Mouse (Mus musculus) midbrain, postnatal 0 days (tissue): ENCODE results near the gene Htr6. TPM values are rescaled to one million over a fixed set of nuclear protein-coding genes. Genes with fewer than 3 reads are reported as not detected.

Experiments used
- ATAC-seq: fragments of 200-750 bp; cut with Nextera tagmentation; 2 replicates; pipeline ENCODE4 v1.8.0; 2017; ENCODE audit warnings: moderate number of reproducible peaks, mild to moderate bottlenecking, moderate TSS enrichment, moderate library complexity; ENCODE audit not compliant: low FRiP score
- DNase-seq: peaks from one replicate; pipeline ENCODE4 v3.0.0-alpha.2; 2015; ENCODE audit warnings: low spot score
- H3K27ac ChIP-seq: fragments of 300-500 bp; sonication (generic); 2 replicates; pipeline ENCODE4 v1.5.1; 2014; ENCODE audit warnings: low read depth, mild to moderate bottlenecking, low read length, mixed read lengths
- H3K27me3 ChIP-seq: fragments of 300-500 bp; sonication (generic); 2 replicates; pipeline ENCODE4 v1.6.1; 2014; ENCODE audit warnings: low read length, control low read depth, mixed read lengths; ENCODE audit not compliant: insufficient read depth
- H3K36me3 ChIP-seq: fragments of 300-500 bp; sonication (generic); 2 replicates; pipeline ENCODE4 v1.6.1; 2014; ENCODE audit warnings: low read length, control low read depth, mixed read lengths; ENCODE audit not compliant: insufficient read depth
- H3K4me1 ChIP-seq: fragments of 300-500 bp; sonication (generic); 2 replicates; pipeline ENCODE4 v1.6.1; 2014; ENCODE audit warnings: mild to moderate bottlenecking, control low read depth, antibody characterized with exemption, low read length, mixed read lengths; ENCODE audit not compliant: insufficient read depth
- H3K4me2 ChIP-seq: fragments of 300-500 bp; sonication (generic); 2 replicates; pipeline ENCODE4 v1.6.1; 2014; ENCODE audit warnings: low read depth, mild to moderate bottlenecking, low read length, mixed read lengths; ENCODE audit not compliant: poor library complexity, severe bottlenecking
- H3K4me3 ChIP-seq: fragments of 300-500 bp; sonication (generic); 2 replicates; pipeline ENCODE4 v1.5.1; 2014; ENCODE audit warnings: low read depth, mild to moderate bottlenecking, low read length, moderate library complexity
- H3K9ac ChIP-seq: fragments of 300-500 bp; sonication (generic); replicated peaks from 2 replicates; pipeline ENCODE4 v1.6.1; 2014; ENCODE audit warnings: mild to moderate bottlenecking, low read length, moderate library complexity, mixed read lengths; ENCODE audit not compliant: poor library complexity, severe bottlenecking
- H3K9me3 ChIP-seq: fragments of 300-500 bp; sonication (generic); 2 replicates; pipeline ENCODE4 v1.6.1; 2016; ENCODE audit warnings: low read length, control low read depth
- CTCF ChIP-seq: IDR thresholded peaks from 2 replicates; pipeline ENCODE4 v1.5.1; 2016; ENCODE audit warnings: antibody characterized with exemption, mild to moderate bottlenecking
- WGBS: fragments of 180-500 bp; shearing (Covaris S2); extraction: QIAGEN DNeasy Blood & Tissue Kit; methylation state at CpG from one replicate; pipeline ENCODE4 v1.1.7; 2014; 5-methylcytosine and 5-hydroxymethylcytosine counted together
- polyA plus RNA-seq: library from polyadenylated mRNA; unstranded; fragments of >200 nt; fragmentation: Nextera tagmentation; extraction: Ambion mirVana; gene quantifications from 2 replicates; pipeline ENCODE4 v1.2.1, GENCODE M21; 2015
- total RNA-seq: library from RNA; depleted of rRNA; stranded (reverse); fragments of >200 nt; gene quantifications from 2 replicates; pipeline ENCODE4 v1.2.3, GENCODE M21; 2014

Htr6 gene
- total and polyA plus RNA-seq, 2 experiments from 2014 or later, result 1.0 to 5.9 TPM

DNA sequence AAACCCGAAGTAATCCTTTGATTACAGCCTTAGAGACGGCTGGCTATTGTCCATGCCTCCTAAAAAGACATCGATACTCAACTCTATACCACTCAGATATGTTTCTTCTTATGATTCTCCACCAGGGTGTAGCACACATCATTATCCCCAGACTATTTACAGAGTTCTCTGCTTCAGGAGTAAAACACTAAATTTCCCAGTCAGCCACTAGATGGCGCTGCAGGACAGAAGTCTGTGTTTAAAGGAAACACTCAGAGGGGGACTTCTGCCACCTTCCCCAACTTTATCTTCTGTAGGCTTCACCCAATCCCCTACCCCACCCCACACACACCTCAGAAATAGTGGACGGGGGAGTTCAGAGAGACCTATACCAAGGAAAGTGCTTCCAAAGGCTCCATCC lies 10.7 kb upstream of the Htr6 start:
- ATAC-seq, result peak; percentile 38; the same call in 1 of the 2 replicates
- peaks cover 17% of the 10 kb centered on the region for H3K4me1 ChIP-seq
- no peaks in the 10 kb centered on the region for H3K36me3 ChIP-seq
- peak; percentile 92 for TF ChIP-seq CTCF
- H3K27ac ChIP-seq, result no peak overlapping the region
- H3K9me3 ChIP-seq, result no peaks in the 10 kb centered on the region
- no peak overlapping the region for H3K4me3 ChIP-seq
- H3K27me3 ChIP-seq, result peaks cover 18% of the 10 kb centered on the region
- peak; percentile 96 for DNase-seq
- 14% methylated on average over 5 of the region's 5 CpGs for WGBS
- no peak overlapping the region for H3K4me2 ChIP-seq
- no peak overlapping the region for H3K9ac ChIP-seq

DNA sequence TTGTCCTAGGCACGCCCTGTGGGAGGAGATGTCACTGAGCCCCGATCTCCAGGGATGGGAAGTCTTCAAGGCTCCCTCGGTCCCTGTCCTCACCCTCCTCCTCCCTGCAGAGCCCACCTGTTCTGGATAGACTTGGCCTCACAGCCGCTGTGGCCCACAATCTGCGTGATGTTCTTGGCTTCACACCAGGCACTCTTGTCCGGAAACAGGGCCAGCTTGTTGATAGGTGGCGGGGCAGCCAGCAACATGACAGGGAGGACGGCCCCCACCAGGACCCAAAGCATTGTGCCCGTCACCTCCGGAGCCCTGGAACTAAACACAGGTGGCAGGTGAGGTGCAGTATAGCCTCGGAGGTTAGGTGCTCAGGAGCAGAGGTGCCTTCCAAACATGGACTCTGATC lies 10.0 kb upstream of the Htr6 start:
- Histone ChIP-seq H3K9ac (no peak overlapping the region), H3K4me3 (no peak overlapping the region), H3K27ac (no peak overlapping the region), H3K36me3 (no peaks in the 10 kb centered on the region), H3K27me3 (peaks cover 12% of the 10 kb centered on the region; the same call in 1 of the 2 replicates), H3K4me2 (no peak overlapping the region), H3K4me1 (peaks cover 17% of the 10 kb centered on the region), H3K9me3 (no peaks in the 10 kb centered on the region)
- TF ChIP-seq CTCF, result no peak
- DNase-seq (no peak), ATAC-seq (no peak)
- WGBS, result 73% methylated on average over 11 of the region's 11 CpGs

- H3K27me3 ChIP-seq, result peaks cover 12% of the 10 kb centered on the region; the same call in 1 of the 2 replicates
- 0 out of 2 replicates have a peak overlapping the region, but pooled peaks have one; percentile 38 for H3K27ac ChIP-seq
- ATAC-seq (peak; percentile 55), DNase-seq (peak; percentile 88)
- TF ChIP-seq CTCF, result no peak
- peak overlapping the region; percentile 43 for H3K4me2 ChIP-seq
- peaks cover 17% of the 10 kb centered on the region for H3K4me1 ChIP-seq
- H3K9me3 ChIP-seq, result no peaks in the 10 kb centered on the region
- peak overlapping the region; percentile 13; the same call in 1 of the 2 replicates for H3K4me3 ChIP-seq
- WGBS, result 11% methylated on average over 12 of the region's 12 CpGs
- H3K9ac ChIP-seq, result peak overlapping the region; percentile 19
- no peaks in the 10 kb centered on the region for H3K36me3 ChIP-seq
These were observed 7.6 kb upstream of the Htr6 start for GRCm38 (mm10) chr4:139082790-139083564.

DNA sequence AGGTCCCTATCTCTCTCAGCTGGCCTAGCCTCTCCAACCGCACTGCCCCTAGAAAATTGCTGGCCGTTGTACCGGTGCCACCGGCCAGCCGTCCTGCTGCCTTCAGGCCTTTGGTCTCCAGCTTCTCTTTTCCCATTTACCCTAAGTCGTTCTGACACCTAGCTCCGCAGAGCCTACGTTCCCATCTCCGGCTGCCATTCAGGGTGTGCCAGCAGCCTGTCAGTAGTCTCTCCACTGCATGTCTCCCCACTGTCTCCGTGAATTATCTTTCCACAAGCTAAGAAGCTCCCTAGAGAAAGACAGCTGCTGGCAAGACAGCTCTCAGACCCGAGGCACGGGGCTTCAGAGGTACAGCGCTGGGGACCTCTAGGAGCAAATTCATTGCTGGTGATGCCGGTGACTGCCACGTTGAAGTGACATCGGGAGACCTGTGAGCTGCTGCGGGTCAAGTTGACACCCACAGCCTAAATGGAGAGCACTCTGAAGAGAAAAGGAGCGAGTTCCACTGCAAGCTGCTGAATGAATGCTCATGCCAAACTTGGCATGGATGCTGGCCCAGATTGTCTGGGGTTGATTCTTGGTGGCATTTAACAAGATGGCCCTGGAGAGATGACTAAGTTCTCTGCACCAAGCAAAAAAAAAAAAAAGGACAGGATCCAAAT lies 6.0 kb upstream of the Htr6 start:
- TF ChIP-seq CTCF, result no peak
- no peak overlapping the region for H3K9ac ChIP-seq
- H3K27ac ChIP-seq, result 0 out of 2 replicates have a peak overlapping the region, but pooled peaks have one; percentile 20
- H3K27me3 ChIP-seq, result peaks cover 12% of the 10 kb centered on the region
- DNase-seq (peak; percentile 58), ATAC-seq (no peak)
- peaks cover 17% of the 10 kb centered on the region for H3K4me1 ChIP-seq
- H3K9me3 ChIP-seq, result no peaks in the 10 kb centered on the region
- H3K4me2 ChIP-seq, result no peak overlapping the region
- no peaks in the 10 kb centered on the region for H3K36me3 ChIP-seq
- H3K4me3 ChIP-seq, result no peak overlapping the region
- 50% methylated on average over 18 of the region's 18 CpGs for WGBS

- 97% methylated on average over 7 of the region's 7 CpGs for WGBS
- Histone ChIP-seq H3K4me1 (peaks cover 17% of the 10 kb centered on the region), H3K4me3 (no peak overlapping the region), H3K36me3 (no peaks in the 10 kb centered on the region), H3K27me3 (peaks cover 18% of the 10 kb centered on the region), H3K9me3 (no peaks in the 10 kb centered on the region), H3K27ac (no peak overlapping the region), H3K9ac (no peak overlapping the region), H3K4me2 (no peak overlapping the region)
- no peak for ATAC-seq
- DNase-seq, result no peak
- no peak for TF ChIP-seq CTCF
These were observed 4.9 kb upstream of the Htr6 start for GRCm38 (mm10) chr4:139080259-139080658.

GRCm38 (mm10) chr4:139079439-139079838 lies 4.1 kb upstream of the Htr6 start:
- DNase-seq, result no peak
- H3K4me1 ChIP-seq, result peaks cover 17% of the 10 kb centered on the region
- H3K27ac ChIP-seq, result no peak overlapping the region
- no peak overlapping the region for H3K4me2 ChIP-seq
- no peak for ATAC-seq
- no peak overlapping the region for H3K4me3 ChIP-seq
- no peaks in the 10 kb centered on the region for H3K36me3 ChIP-seq
- peaks cover 19% of the 10 kb centered on the region for H3K27me3 ChIP-seq
- no peaks in the 10 kb centered on the region for H3K9me3 ChIP-seq
- TF ChIP-seq CTCF, result no peak
- no peak overlapping the region for H3K9ac ChIP-seq
- 80% methylated on average over 11 of the region's 11 CpGs for WGBS
